Mouse (Mus musculus) kidney, postnatal 14 days (tissue): ENCODE data around the gene Med4.
"Not testable (repeated sequence)": the region's sequence is repeated elsewhere in the genome, so short reads cannot be mapped to it uniquely, and the experiment has no call there.

Experiments used
- DNase-seq: peaks from one replicate; pipeline ENCODE4 v3.0.0; 2022; ENCODE audit warnings: mixed read lengths

Gene Med4

DNA sequence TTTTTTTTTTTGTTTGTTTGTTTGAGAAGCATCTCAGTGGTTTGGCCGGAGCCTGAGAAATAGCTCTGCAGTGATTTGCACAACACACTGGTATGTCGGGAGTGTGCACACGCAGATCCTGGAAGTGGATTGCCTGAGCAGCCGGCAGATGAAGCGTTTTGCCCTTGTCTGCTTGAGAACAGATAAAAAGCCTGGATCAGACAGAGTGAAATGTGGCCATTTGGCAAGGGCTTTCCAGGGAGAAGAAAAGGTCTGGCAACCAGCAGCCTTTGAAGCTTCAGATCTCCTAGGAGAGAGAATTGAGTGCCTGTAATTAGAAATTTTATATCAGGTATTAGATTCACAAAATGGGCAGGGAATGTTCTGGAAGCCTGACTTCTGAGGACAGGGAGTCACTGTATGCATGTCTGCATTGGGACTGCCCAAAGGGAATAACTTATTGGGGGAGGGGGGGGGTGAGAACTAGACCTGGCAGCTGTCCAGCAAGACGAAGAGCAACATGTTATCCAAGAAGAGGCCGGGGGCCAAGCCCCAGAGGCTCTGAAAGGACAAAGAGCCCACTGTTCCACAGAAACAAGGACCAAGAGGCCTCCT, 7.1 kb upstream of the Med4 start:
- DNase-seq, result no peak

GRCm38 (mm10) chr14:73503237-73503933, 6.4 kb upstream of the Med4 start:
- DNase-seq, result no peak

- no peak for DNase-seq
These were observed 3.5 kb upstream of the Med4 start for GRCm38 (mm10) chr14:73506283-73506682.

- no peak for DNase-seq
These were observed 2.6 kb upstream of the Med4 start for GRCm38 (mm10) chr14:73507200-73507599.

- no peak for DNase-seq
These were observed 2.0 kb upstream of the Med4 start for GRCm38 (mm10) chr14:73507702-73508376.

GRCm38 (mm10) chr14:73508630-73509395, 1.0 kb upstream of the Med4 start:
- no peak for DNase-seq

- DNase-seq, result no peak
These were observed 14.3 kb downstream of the Med4 start for GRCm38 (mm10) chr14:73524136-73524535.

DNA sequence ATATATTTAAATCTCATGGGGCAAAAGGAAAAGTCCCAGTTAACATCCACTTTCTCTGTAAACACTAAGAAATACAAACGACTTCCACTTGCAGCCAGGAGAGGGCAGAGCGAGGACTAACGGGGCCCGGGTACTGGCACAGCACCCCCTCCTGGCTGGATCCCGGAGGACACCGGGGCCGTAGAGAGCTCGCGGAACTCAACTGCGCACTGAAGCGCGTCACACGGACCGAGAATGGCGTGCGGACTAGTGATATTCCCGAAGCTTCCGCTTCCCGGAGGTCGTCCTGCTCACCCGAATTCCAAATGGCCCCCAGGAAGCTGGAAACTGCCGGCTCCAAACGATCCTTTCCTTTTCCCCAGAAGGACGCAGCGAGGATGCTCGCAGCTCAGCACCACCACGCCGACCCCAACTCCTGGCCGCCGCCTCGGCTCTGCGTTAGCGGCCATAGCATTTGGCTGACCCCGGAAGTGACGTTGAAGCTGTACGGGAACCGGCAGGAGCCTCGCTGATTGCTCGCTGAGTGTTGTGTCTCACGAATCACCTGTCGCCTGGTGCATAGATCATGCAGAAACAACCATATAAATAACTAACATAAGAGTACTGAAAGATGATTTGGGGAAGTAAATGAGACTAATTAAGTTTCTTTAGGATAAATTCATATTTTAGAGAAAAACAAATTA, 15.1 kb downstream of the Med4 start, which contains the start of gene Sucla2:
Sucla2 (plus strand) TSS at position 554 of the 683 bp plus-strand sequence.
- peak; percentile 95 for DNase-seq

DNA sequence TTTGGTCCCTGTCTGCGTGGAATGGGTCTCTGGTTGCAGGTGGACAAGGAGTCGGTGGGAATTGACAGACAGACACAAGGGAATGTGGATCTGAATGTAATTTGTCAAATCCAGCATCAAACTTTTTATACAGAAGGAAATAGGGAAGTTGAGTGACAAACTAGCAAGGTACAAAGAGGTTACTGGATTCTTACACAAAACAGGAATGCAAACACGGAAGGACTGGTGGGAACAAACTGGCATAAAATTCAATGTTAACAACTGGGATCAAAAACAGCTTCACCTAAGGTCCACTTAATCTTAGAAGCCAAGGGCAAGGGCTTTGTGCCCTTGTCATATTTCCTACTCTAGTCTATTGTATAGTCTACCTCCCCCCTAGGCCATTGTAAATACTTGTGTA, 18.8 kb downstream of the Med4 start:
- not testable (repeated sequence) for DNase-seq

- no peak for DNase-seq
These were observed 24.1 kb downstream of the Med4 start for GRCm38 (mm10) chr14:73533755-73534465.

DNA sequence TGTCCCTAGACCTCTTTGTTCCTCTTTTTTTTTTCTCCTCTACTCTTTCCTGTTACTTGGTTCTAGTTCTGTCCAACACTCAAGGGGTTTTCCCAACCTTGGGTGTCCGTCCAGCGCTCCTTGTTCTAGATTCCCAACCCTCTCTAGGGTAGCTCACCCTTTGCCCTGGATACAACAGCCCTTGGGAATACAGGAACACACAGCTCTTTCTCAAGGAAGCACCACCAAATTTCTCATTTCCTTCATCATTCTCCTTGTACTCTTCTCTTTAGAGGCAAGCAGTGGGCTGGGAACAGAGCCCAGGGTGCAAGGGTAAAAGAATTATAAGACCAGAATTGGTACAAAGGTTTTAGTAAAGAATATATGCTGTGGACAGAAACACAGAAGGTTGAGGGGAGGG, 25.8 kb downstream of the Med4 start:
- DNase-seq, result no peak

GRCm38 (mm10) chr14:73543781-73544180, 34.0 kb downstream of the Med4 start:
- DNase-seq, result no peak

DNA sequence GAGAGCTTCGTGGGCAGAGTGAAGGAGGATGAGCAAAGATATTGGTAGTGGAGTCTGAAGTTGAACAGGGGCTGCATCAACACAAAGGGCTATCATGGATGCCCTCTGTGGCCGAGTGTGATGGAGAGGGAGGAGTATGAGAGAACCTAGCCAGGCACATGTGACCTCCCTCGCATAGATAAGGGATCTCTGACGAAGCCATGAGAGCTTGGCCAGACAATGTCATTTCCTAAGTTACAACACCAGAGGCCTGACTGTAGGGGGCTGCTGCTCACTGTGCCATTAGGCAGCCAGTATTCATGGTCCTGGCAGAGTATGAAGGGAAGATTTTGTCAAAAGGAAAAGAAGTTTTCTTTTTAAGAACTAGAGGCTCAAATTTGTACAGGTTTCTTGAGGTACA, 37.2 kb downstream of the Med4 start:
- no peak for DNase-seq

GRCm38 (mm10) chr14:73548051-73548450, 38.2 kb downstream of the Med4 start, which contains the start of gene Nudt15:
Gene Nudt15, minus strand, starts transcription at chr14:73548242.
- no peak for DNase-seq

DNA sequence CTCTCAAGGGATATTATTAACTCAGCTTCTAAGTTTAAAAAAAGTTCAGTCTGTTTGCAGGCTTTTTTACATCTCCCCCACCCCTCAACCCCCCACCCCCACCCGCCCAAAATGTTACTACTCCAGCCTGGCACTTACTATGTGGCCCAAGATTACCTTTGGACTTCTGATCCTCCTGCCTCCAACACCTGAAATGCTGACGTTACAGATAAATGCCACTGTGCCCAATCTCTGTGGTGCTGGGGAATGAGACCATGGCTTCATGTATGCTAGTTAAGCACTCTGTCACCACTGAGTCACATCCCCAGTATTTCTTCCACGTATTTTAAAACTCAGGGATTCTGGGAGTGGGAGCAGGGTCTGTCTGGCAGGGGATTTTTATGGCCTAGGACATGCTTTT, 40.5 kb downstream of the Med4 start:
- DNase-seq, result peak; percentile 15

- DNase-seq, result no peak
These were observed 40.9 kb downstream of the Med4 start for GRCm38 (mm10) chr14:73550732-73551131.

DNA sequence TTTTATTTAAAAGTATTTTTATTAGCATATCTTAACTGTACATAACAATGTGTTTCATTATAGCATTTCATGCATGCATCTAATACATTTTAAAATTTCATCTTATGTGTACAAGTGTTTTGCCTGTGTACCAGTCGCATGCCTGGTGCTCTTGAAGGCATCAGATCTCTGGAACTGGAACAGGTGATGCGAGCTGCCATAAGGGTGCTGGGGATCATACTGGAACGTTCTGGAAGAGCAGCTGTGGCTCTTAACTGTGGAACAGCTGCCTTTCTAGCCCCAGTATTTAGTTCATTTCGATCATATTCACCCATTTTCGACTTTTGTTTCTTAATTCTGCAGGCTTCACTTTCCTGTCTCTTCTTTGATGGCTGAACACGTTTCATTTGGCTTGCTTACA, 41.3 kb downstream of the Med4 start:
- no peak for DNase-seq

- peak; percentile 97 for DNase-seq
These were observed 42.7 kb downstream of the Med4 start for GRCm38 (mm10) chr14:73552341-73553121.

- DNase-seq, result no peak
These were observed 43.4 kb downstream of the Med4 start for GRCm38 (mm10) chr14:73553122-73553696.
